Mouse (Mus musculus): ENCODE results near the gene Inhbb. TPM values are rescaled to one million over a fixed set of nuclear protein-coding genes. Genes with fewer than 3 reads are reported as not detected.

The Inhbb gene
- total RNA-seq, 4 experiments from 2014 or later, result 0.39 to 1.3 (median 0.67) TPM

DNA sequence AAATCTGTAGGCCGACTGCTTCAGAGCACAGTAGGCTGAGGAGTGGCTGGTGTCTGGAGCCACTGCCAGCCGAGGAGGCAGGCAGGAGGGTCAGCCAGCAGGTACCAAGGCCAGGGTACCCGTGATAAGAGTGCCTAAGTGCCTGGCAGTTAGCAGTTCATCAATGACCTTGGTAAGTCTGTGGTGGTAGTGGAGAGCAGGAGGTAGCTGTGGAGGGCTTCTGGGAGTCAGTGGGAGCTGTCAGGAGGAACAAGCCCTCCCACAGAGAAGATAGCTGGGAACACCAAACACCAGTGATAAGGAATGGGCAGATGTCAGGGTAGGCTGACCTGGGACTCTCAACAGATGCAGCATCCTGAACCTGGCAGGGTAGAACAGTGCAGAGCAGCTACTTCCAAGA is 35.7 kb downstream of the Inhbb start:
- no peak for DNase-seq (ENCODE audit: low spot score in 2 of 2)

DNA sequence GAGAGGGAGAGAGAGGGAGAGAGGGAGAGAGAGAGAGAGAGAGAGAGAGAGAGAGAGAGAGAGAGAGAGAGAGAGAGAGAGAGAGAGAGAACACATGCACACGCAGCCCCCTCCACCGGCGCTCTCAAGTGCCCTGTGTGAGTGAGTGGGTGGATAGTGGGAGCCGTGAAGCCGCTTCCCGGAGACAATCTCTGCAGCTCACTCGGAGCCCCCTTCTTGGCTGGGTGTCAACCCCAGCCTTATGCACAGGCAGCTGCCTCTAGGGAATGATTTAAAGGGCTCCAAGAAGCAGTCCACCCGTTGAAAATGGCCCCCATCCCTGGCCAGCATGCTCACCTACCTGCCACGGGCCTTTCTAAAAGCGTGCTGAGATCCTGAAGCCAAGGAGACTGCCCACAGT is 38.1 kb downstream of the Inhbb start:
- DNase-seq (ENCODE audit: low spot score in 2 of 2), result no peak

DNA sequence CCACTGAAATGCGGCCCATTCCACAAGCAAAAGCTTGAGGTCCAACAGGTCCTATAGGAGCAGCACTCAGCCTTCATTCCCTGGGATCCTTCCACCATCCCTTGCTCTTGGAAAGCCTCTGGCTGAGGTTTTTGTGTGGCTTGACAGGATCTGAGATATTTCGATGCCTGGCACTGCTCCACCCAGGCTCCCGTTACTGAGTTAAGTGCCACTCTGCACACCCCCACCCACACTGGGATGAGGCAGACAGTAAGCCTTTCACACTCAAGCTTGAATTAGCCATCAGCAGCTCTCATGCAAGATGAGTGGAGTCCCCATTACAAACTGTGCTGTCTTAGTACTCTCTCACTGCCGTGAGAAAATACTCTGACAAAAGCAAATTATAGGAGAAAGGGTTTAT is 41.4 kb downstream of the Inhbb start:
- no peak for DNase-seq (ENCODE audit: low spot score in 2 of 2)

DNA sequence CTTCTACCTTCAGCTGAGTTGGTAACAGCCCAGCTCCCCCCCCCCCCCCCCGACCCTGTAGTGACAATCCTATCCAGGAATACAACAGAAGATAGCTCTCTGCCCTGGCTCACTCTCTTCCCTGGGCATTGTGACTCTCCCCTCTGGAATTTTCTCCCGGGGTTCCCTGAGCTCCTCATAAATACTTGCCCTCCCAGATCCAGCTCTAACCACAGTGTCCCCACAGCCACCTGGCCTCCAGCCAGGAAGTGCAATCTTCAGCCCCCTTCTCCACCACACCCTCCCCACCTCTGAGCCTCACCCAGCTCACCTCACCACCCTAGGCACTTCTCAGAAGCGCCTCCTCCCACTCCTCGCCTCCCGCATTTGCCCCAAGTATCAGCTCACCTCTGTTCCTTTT is 46.7 kb downstream of the Inhbb start:
- no peak for DNase-seq (ENCODE audit: low spot score in 2 of 2)

DNA sequence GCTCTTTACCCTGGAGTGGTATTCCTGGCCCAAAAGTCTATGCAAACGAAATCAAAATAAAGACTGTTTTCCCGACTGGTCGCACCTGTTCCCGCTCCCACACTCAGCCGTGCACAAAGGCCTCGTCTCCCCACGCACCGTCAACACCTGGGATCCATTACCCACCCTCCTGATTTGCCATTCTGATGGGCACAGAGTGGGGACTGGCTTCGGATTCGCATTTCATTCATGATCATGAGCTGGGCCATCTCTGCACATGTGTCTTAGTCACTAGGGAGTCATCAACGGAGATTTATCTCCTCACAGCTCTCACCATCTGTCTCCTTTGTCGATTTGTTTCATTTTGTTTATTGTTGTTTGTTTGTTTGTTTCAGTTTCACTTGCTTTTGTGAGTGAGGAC is 54.5 kb downstream of the Inhbb start:
- no peak for DNase-seq (ENCODE audit: low spot score in 2 of 2)

DNA sequence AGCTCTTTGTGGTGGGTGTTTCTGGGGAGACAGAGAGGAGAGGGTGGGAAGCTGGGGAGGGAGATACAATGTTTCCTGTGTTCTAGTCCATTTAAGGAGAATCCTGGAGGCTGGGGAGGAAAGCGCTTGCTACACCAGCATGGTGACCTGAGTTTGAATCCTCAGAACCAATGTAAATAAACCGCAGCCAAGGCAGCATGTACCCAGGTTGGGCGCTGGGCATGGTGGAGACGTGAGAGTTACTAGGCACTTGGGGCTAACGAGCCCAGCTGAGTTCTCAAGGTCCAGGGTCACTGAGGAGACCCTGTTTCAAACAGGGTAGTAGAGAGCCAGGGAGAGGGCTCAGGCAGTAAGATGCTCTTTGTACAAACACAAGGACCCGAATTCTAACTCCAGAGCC is 55.7 kb downstream of the Inhbb start:
- DNase-seq (ENCODE audit: low spot score in 2 of 2), result no peak

Other genes with a start within 250 kb of the Inhbb start
- 1 to 10 TPM; 6.2 to 9.9 (median 7.0) TPM for gene Ralb, start 82.5 kb upstream of the Inhbb start, total RNA-seq (2022)
- gene Tmem185b, start 103.9 kb upstream of the Inhbb start, total RNA-seq (2022), result 1 to 10 TPM; 3.4 to 6.5 (median 4.9) TPM
- 1 to 10 TPM; 4.4 to 5.9 (median 5.6) TPM for gene Epb41l5, start 226.8 kb upstream of the Inhbb start, total RNA-seq (2022)

All from gastrocnemius, adult 8-10 months (tissue).